Mouse (Mus musculus) liver, postnatal 0 days (tissue): Measurements from ENCODE around the gene Ctsh.

Source experiments
- CTCF ChIP-seq: sonication (generic); IDR thresholded peaks from 2 replicates; pipeline ENCODE4 v1.5.1; 2016; ENCODE audit warnings: antibody characterized with exemption, low read depth
- EP300 ChIP-seq: IDR thresholded peaks from 2 replicates; pipeline ENCODE4 v1.6.1; 2016; ENCODE audit warnings: antibody characterized with exemption, low read depth, mild to moderate bottlenecking

DNA sequence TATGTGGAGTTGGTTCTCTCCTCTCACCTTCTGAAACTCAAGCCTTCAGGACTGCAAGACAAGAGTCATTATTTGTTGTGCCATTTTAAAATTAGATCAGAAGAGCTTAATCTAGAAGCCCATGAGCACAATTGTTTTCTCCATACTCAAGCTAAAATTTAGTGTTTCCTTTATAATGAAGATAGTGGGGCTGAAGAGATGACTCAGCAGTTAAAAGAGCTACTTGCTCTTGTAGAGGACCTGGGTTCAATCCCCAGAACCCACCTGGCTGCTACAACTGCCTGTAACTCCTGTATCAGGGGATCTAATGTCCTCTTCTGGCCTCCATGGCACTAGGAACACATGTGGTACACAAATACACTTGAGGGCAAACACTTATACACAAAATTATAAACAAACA is 63.3 kb downstream of the Ctsh start:
- TF ChIP-seq CTCF: no peak
- no peak for TF ChIP-seq EP300
